Mouse (Mus musculus) hindbrain, postnatal 0 days (tissue): Measurements from ENCODE around the gene Capns1. TPM values are rescaled to one million over a fixed set of nuclear protein-coding genes. Genes with fewer than 3 reads are reported as not detected.
A peak's percentile ranks its signal among the peaks of the same experiment; 100 is the strongest.
"Not testable (repeated sequence)": the region's sequence is repeated elsewhere in the genome, so short reads cannot be mapped to it uniquely, and the experiment has no call there.

ENCODE experiments used
- ATAC-seq: fragments of 200-750 bp; cut with Nextera tagmentation; 2 replicates; pipeline ENCODE4 v1.8.0; 2017; ENCODE audit warnings: mild to moderate bottlenecking, moderate TSS enrichment, moderate library complexity
- DNase-seq: peaks from one replicate; pipeline ENCODE4 v3.0.0-alpha.2; 2015; ENCODE audit warnings: low spot score
- H3K27ac ChIP-seq: fragments of 300-500 bp; sonication (generic); 2 replicates; pipeline ENCODE4 v1.5.1; 2014; ENCODE audit warnings: mild to moderate bottlenecking
- H3K27me3 ChIP-seq: fragments of 300-500 bp; sonication (generic); 2 replicates; pipeline ENCODE4 v1.6.1; 2014; ENCODE audit warnings: low read length, mixed read lengths; ENCODE audit not compliant: insufficient read depth
- H3K36me3 ChIP-seq: fragments of 300-500 bp; sonication (generic); 2 replicates; pipeline ENCODE4 v1.6.1; 2014; ENCODE audit warnings: low read length, mixed read lengths; ENCODE audit not compliant: insufficient read depth
- H3K4me1 ChIP-seq: fragments of 300-500 bp; sonication (generic); 2 replicates; pipeline ENCODE4 v1.6.1; 2014; ENCODE audit warnings: antibody characterized with exemption, low read length, mixed read lengths; ENCODE audit not compliant: insufficient read depth
- H3K4me2 ChIP-seq: fragments of 300-500 bp; sonication (generic); 2 replicates; pipeline ENCODE4 v1.6.1; 2014; ENCODE audit warnings: low read depth, mild to moderate bottlenecking, low read length, moderate library complexity, mixed read lengths
- H3K4me3 ChIP-seq: fragments of 300-500 bp; sonication (generic); 2 replicates; pipeline ENCODE4 v1.5.1; 2014; ENCODE audit warnings: low read length
- H3K9ac ChIP-seq: fragments of 300-500 bp; sonication (generic); replicated peaks from 2 replicates; pipeline ENCODE4 v1.6.1; 2014; ENCODE audit warnings: mild to moderate bottlenecking, low read length, moderate library complexity, mixed read lengths
- H3K9me3 ChIP-seq: fragments of 300-500 bp; sonication (generic); 2 replicates; pipeline ENCODE4 v1.6.1; 2016; ENCODE audit warnings: low read length, mixed read lengths
- CTCF ChIP-seq: IDR thresholded peaks from 2 replicates; pipeline ENCODE4 v1.5.1; 2016; ENCODE audit warnings: antibody characterized with exemption, control low read depth, low read depth
- WGBS: fragments of 180-500 bp; shearing (Covaris S2); extraction: QIAGEN DNeasy Blood & Tissue Kit; methylation state at CpG from one replicate; pipeline ENCODE4 v1.1.7; 2014; 5-methylcytosine and 5-hydroxymethylcytosine counted together
- polyA plus RNA-seq: library from polyadenylated mRNA; unstranded; fragments of >200 nt; fragmentation: Nextera tagmentation; extraction: Ambion mirVana; gene quantifications from 2 replicates; pipeline ENCODE4 v1.2.1, GENCODE M21; 2015
- total RNA-seq: library from RNA; depleted of rRNA; stranded (reverse); fragments of >200 nt; gene quantifications from 2 replicates; pipeline ENCODE4 v1.2.3, GENCODE M21; 2014

Capns1 gene
- total and polyA plus RNA-seq, 2 experiments from 2014 or later = 84.6 to 289 TPM

- H3K4me3 ChIP-seq = peak overlapping the region; percentile 43
Measured at GRCm38 (mm10) chr7:30219293-30220007, 20.8 kb upstream of the Capns1 start.

GRCm38 (mm10) chr7:30217277-30217676, 18.7 kb upstream of the Capns1 start:
- no peaks in the 10 kb centered on the region for H3K4me1 ChIP-seq
- H3K4me3 ChIP-seq = no peak overlapping the region
- no peaks in the 10 kb centered on the region for H3K9me3 ChIP-seq
- DNase-seq (no peak), ATAC-seq (no peak)
- no peak overlapping the region for H3K9ac ChIP-seq
- no peak for TF ChIP-seq CTCF
- H3K27me3 ChIP-seq = no peaks in the 10 kb centered on the region
- no peak overlapping the region for H3K27ac ChIP-seq
- no peak overlapping the region for H3K4me2 ChIP-seq
- WGBS = 75% methylated on average over 2 of the region's 2 CpGs
- no peaks in the 10 kb centered on the region for H3K36me3 ChIP-seq

More at GRCm38 (mm10) chr7:30219293-30220007, 20.8 kb upstream of the Capns1 start:
- DNase-seq = peak; percentile 83
- H3K27ac ChIP-seq = peak overlapping the region; percentile 49; the same call in 1 of the 2 replicates
- no peaks in the 10 kb centered on the region for H3K27me3 ChIP-seq
- no peaks in the 10 kb centered on the region for H3K4me1 ChIP-seq
- peak overlapping the region; percentile 98 for H3K4me2 ChIP-seq
- WGBS = 4% methylated on average over 16 of the region's 16 CpGs
- peak; percentile 59 for ATAC-seq
- no peak for TF ChIP-seq CTCF
- H3K9me3 ChIP-seq = no peaks in the 10 kb centered on the region
- peaks cover 9% of the 10 kb centered on the region for H3K36me3 ChIP-seq
- peak overlapping the region; percentile 50 for H3K9ac ChIP-seq

- under 1% methylated on average over 16 of the region's 16 CpGs for WGBS
- Histone ChIP-seq H3K4me3 (no peak overlapping the region), H3K9me3 (no peaks in the 10 kb centered on the region), H3K36me3 (no peaks in the 10 kb centered on the region), H3K4me1 (no peaks in the 10 kb centered on the region), H3K27ac (peak overlapping the region; percentile 68), H3K4me2 (peak overlapping the region; percentile 42), H3K27me3 (no peaks in the 10 kb centered on the region), H3K9ac (no peak overlapping the region)
- peak; percentile 97 for TF ChIP-seq CTCF
- peak; percentile 85 for ATAC-seq
- peak; percentile 95 for DNase-seq
Measured at GRCm38 (mm10) chr7:30216723-30217151, 18.1 kb upstream of the Capns1 start.

DNA sequence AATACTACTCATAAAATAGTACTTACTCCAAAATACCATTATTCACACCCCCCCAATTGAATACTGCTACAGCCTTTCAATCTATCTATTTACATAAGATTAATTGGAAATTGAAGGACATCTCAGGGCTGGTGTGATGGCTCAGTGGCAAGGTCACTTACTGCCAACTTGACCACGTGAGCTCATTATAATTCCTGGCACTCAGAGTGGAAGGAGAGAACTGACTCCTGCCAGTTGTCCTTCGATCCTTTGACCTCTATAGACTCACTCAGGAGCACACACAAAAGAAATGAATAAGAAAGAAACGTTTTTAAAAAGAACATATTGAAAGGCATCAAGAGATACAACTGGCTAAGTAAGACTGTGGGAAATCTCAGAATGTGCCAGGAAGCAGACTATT, 17.3 kb upstream of the Capns1 start:
- DNase-seq = no peak
- H3K4me3 ChIP-seq = no peak overlapping the region
- H3K9ac ChIP-seq = no peak overlapping the region
- H3K4me1 ChIP-seq = no peaks in the 10 kb centered on the region
- H3K27me3 ChIP-seq = no peaks in the 10 kb centered on the region
- 49% methylated on average over 3 of the region's 3 CpGs for WGBS
- H3K27ac ChIP-seq = no peak overlapping the region
- H3K36me3 ChIP-seq = no peaks in the 10 kb centered on the region
- no peaks in the 10 kb centered on the region for H3K9me3 ChIP-seq
- H3K4me2 ChIP-seq = no peak overlapping the region
- TF ChIP-seq CTCF = no peak
- ATAC-seq = no peak

DNA sequence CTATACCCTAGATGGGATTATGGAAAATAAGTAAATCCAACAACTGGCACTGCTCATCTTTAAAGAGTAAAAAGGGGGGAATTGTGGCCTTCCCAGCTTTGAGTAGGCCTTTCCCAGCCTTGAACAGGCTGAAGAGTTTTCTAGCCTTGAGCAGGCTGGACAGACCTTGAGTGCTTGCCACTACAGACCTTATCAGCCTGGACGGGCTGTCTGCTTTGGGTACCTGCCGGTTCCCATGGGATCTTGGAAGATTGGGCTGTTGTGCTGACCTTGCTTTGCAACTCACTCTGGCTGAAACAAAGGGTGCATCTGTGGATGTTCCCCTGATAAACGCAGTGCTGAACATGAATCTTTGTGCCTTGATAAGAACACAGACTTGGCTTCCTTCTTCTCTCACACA, 15.3 kb upstream of the Capns1 start:
- H3K4me2 ChIP-seq = no peak overlapping the region
- H3K9me3 ChIP-seq = no peaks in the 10 kb centered on the region
- 92% methylated on average over 3 of the region's 3 CpGs for WGBS

DNA sequence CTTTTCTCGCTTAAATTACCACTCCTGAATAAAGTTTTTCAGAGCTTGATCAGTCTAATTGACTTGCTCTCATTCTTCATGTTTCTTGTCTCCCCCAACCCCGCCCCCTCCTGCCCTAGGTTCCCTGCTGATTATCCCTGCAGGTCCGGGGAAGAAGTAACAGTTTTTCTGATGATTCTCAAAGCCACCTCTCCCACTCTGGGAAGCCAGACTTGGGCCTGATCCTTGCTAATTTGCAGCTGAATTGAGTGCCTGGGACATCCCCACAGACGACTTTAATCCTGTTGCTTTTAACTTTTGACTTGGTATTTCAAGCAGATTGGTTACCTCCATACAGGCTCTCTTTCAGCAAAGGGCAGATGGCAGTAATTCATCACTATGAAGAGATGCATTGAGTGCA, 12.4 kb upstream of the Capns1 start:
- no peaks in the 10 kb centered on the region for H3K27me3 ChIP-seq
- ATAC-seq = no peak
- H3K4me2 ChIP-seq = no peak overlapping the region
- no peak for DNase-seq
- H3K4me1 ChIP-seq = no peaks in the 10 kb centered on the region
- no peaks in the 10 kb centered on the region for H3K9me3 ChIP-seq
- WGBS = 21% methylated on average over 4 of the region's 4 CpGs
- H3K36me3 ChIP-seq = no peaks in the 10 kb centered on the region
- H3K4me3 ChIP-seq = no peak overlapping the region
- no peak overlapping the region for H3K27ac ChIP-seq
- H3K9ac ChIP-seq = no peak overlapping the region
- no peak for TF ChIP-seq CTCF

More for the DNA sequence above, 15.3 kb upstream of the Capns1 start:
- Histone ChIP-seq H3K4me1 (no peaks in the 10 kb centered on the region), H3K27ac (no peak overlapping the region), H3K36me3 (no peaks in the 10 kb centered on the region), H3K4me3 (no peak overlapping the region), H3K9ac (no peak overlapping the region), H3K27me3 (no peaks in the 10 kb centered on the region)
- ATAC-seq = no peak
- no peak for TF ChIP-seq CTCF
- DNase-seq = no peak

- H3K36me3 ChIP-seq, H3K4me1 ChIP-seq, H3K27me3 ChIP-seq, H3K27ac ChIP-seq, DNase-seq, H3K4me2 ChIP-seq, H3K9ac ChIP-seq, H3K9me3 ChIP-seq, H3K4me3 ChIP-seq, ATAC-seq: not testable (repeated sequence)
- WGBS = 51% methylated on average over 5 of the region's 5 CpGs
Measured at GRCm38 (mm10) chr7:30206364-30206763, 7.8 kb upstream of the Capns1 start.
